Mouse (Mus musculus): Measurements from ENCODE around the gene Tyk2.

Gene Tyk2

DNA sequence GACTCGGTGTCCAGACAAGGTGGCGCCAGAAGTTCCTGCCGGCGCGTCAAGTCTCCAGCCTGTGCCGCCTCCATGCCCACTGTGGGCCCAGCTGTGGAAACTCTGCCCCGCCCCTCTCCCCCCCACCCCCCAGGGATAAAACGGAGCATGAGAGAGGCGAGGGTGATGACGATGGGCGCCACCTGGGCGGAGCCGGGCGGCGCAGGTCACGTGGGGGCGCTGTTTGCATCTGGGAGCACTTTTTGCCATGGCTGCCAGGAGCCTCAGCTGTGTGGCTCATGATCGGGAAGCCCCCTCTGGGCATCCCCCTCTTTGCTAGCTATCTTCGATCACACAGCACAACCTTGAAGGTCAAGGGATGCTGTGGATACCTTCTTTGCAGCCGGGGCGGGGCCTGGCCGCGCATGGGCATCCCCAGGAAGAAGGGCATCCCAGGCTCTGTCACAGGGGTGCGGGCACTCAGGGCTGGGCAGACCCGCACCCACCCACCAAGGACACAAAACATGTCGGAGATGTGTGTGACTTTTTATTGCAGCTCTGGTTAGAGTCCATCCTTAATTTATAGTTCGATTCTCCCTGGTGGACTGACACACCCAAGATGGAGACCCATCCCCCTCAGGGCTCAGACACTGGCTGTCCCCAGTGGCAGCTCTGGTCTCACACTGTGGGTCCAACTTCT, 63.9 kb downstream of the Tyk2 start, which contains the start of gene Zglp1:
Gene Zglp1 (minus strand): TSS at position 88 of the 679 bp plus-strand sequence.
- peak; percentile 52 for DNase-seq (ENCODE audit: low read depth, low spot score)

DNA sequence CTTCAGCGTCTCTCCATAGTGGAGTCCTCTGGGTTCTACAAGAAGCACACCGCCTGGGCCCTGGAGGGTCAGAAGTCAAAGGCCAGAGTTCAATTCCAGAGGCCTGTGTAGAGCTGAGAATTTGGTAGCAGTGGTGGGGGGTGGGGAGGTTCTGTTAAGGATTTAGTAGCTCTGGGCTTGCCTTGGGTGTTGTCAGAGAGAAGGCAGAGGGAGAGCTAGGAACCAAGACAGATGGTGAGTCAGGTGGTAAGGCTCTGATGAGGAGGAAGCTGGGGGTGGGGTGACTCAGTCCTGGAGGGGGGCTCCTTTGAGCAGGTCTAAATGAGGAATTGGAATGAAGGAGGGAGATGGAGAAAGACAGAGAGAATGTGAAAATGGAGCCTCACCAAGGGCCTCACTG, 68.1 kb downstream of the Tyk2 start:
- DNase-seq (ENCODE audit: low read depth, low spot score) = no peak
